Mouse (Mus musculus) bone marrow macrophage, adult 2 months (primary cell): ENCODE results near the gene Dgkd.

ENCODE experiments used
- CTCF ChIP-seq: IDR thresholded peaks from 2 replicates; pipeline ENCODE4 v1.5.1; 2012; ENCODE audit warnings: low read depth, mild to moderate bottlenecking, low read length, moderate library complexity
- POLR2A ChIP-seq: IDR thresholded peaks from 2 replicates; pipeline ENCODE4 v1.6.1; 2012; ENCODE audit warnings: mild to moderate bottlenecking, low read depth, low read length, borderline replicate concordance

DNA sequence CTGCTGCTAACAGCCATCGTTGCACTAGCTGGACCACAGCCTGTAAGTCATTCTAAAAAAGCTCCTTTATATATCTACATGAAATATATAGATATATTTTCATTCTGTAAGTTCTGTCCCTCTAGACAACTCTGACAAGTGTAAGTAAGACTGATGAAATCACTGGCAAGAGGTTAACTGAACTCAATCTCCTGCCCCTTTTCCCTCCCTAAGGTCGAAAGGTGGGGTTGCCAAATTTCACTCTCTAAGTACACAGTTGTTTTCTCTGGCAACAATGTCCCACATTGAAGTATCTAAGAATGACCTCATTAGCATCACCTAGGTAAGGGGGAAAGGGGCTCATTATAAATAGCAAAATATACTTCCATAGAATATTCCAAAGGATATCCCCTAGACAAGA, 139.6 kb downstream of the Dgkd start:
- no peak for TF ChIP-seq CTCF
- no peak for TF ChIP-seq POLR2A
